Mouse (Mus musculus): ENCODE measurements around the gene S1pr2.

DNA sequence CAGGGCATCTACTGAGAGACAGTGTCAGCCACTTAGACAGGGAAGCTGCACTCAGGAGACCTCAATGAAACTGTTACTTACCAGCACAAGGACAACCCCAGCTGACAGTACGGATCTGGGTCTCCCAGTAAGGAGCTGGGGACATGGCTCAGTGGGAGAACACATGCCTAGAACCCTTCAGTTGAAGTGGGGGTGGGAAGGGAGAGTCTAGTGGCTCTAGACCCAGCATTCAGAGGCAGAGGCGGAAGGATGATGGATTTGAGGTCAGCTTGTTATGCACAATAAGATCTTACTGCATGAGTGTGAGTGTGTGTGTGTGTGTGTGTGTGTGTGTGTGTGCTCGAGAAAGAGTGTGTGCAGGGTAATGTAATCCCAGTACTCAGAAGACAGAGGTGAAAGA, 5.6 kb upstream of the S1pr2 start:
- no peak for TF ChIP-seq CTCF (IDR thresholded peaks at IDR 0.05; ENCODE audit: low read depth, low read length)
- TF ChIP-seq POLR2A (IDR thresholded peaks at IDR 0.05; ENCODE audit: borderline replicate concordance, low read depth, low read length): no peak
